ENCODE assay signal across 12 mouse cellular contexts in genomic region chr7:65044280-65044679, GRCm38 (mm10).
DNase-seq lines count a peak whose midpoint lies in the region; ATAC-seq and TF ChIP-seq lines count a peak whose summit lies in the region.
"Had no signal": no experiment of that assay in that cellular context is flagged by ENCODE, and none has a peak within 500 bp of the region (broad histone marks: within the 10 kb centered on the region; RNA-seq: fewer than 3 reads in every experiment).

No protein-coding gene starts in this region.

- H3K9ac ChIP-seq in forebrain, embryonic 12.5 days = no peak overlapping the region
- H3K9ac ChIP-seq in hindbrain, embryonic 13.5 days = no peak overlapping the region; the same call in 1 of the 2 replicates
- H3K9ac ChIP-seq in midbrain, embryonic 14.5 days (replicated peaks; ENCODE audit: low read length) = no peak overlapping the region
- H3K9ac ChIP-seq in liver, embryonic 12.5 days = no peak overlapping the region
- H3K9ac ChIP-seq: embryonic facial prominence, embryonic 12.5 days had no signal

- no peak overlapping the region for H3K4me2 ChIP-seq in forebrain, embryonic 12.5 days
- no peak overlapping the region for H3K4me2 ChIP-seq in hindbrain, embryonic 13.5 days
- H3K4me2 ChIP-seq in midbrain, embryonic 14.5 days (ENCODE audit: low read length) = no peak overlapping the region
- H3K4me2 ChIP-seq in liver, embryonic 12.5 days = no peak overlapping the region
- H3K4me2 ChIP-seq: embryonic facial prominence, embryonic 12.5 days had no signal

- 0 out of 2 replicates have a peak overlapping the region, but pooled peaks have one; percentile 2 for H3K27ac ChIP-seq in forebrain, embryonic 10.5 days
- H3K27ac ChIP-seq in forebrain, embryonic 12.5 days = no peak overlapping the region
- no peak overlapping the region for H3K27ac ChIP-seq in cerebellum, adult 2 months (ENCODE audit: insufficient read depth, low read length)
- peak overlapping the region; percentile 31 for H3K27ac ChIP-seq in hindbrain, embryonic 13.5 days
- H3K27ac ChIP-seq in midbrain, embryonic 14.5 days (replicated peaks; ENCODE audit: low read depth, low read length) = no peak overlapping the region; the same call in 1 of the 2 replicates
- H3K27ac ChIP-seq in liver, embryonic 12.5 days = no peak overlapping the region
- H3K27ac ChIP-seq: embryonic facial prominence, embryonic 12.5 days had no signal

- TF ChIP-seq CTCF in cerebellum, adult 2 months (IDR thresholded peaks at IDR 0.05; ENCODE audit: borderline replicate concordance, insufficient read depth, low read depth, low read length) = no peak

- no peak overlapping the region for H3K4me3 ChIP-seq in forebrain, embryonic 10.5 days
- H3K4me3 ChIP-seq in forebrain, embryonic 12.5 days (replicated peaks) = no peak overlapping the region
- H3K4me3 ChIP-seq in cerebellum, adult 2 months (replicated peaks; ENCODE audit: insufficient read depth, low read depth, low read length) = no peak overlapping the region
- no peak overlapping the region for H3K4me3 ChIP-seq in hindbrain, embryonic 13.5 days
- H3K4me3 ChIP-seq in midbrain, embryonic 14.5 days (replicated peaks; ENCODE audit: low read depth, low read length) = no peak overlapping the region
- H3K4me3 ChIP-seq in liver, embryonic 12.5 days = no peak overlapping the region
- H3K4me3 ChIP-seq: embryonic facial prominence, embryonic 12.5 days had no signal

- TF ChIP-seq POLR2A in cerebellum, adult 2 months (IDR thresholded peaks at IDR 0.05; ENCODE audit: borderline replicate concordance, insufficient read depth, low read length) = no peak

- H3K36me3 ChIP-seq in forebrain, embryonic 10.5 days (replicated peaks) = no peaks in the 10 kb centered on the region
- no peaks in the 10 kb centered on the region for H3K36me3 ChIP-seq in forebrain, embryonic 12.5 days (replicated peaks)
- no peaks in the 10 kb centered on the region for H3K36me3 ChIP-seq in hindbrain, embryonic 13.5 days
- no peaks in the 10 kb centered on the region for H3K36me3 ChIP-seq in midbrain, embryonic 14.5 days (ENCODE audit: control insufficient read depth, insufficient read depth, low read length)
- H3K36me3 ChIP-seq in liver, embryonic 12.5 days = no peaks in the 10 kb centered on the region
- H3K36me3 ChIP-seq: embryonic facial prominence, embryonic 12.5 days had no signal

- H3K9me3 ChIP-seq in forebrain, embryonic 10.5 days = peaks cover 2% of the 10 kb centered on the region; the same call in 1 of the 2 replicates
- no peaks in the 10 kb centered on the region for H3K9me3 ChIP-seq in forebrain, embryonic 12.5 days
- H3K9me3 ChIP-seq in hindbrain, embryonic 13.5 days = no peaks in the 10 kb centered on the region
- H3K9me3 ChIP-seq in midbrain, embryonic 14.5 days (ENCODE audit: control insufficient read depth, low read length) = no peaks in the 10 kb centered on the region
- H3K9me3 ChIP-seq in liver, embryonic 12.5 days (replicated peaks) = no peaks in the 10 kb centered on the region
- H3K9me3 ChIP-seq: embryonic facial prominence, embryonic 12.5 days had no signal

- no peaks in the 10 kb centered on the region for H3K27me3 ChIP-seq in forebrain, embryonic 10.5 days (ENCODE audit: poor library complexity, severe bottlenecking)
- H3K27me3 ChIP-seq in forebrain, embryonic 12.5 days = no peaks in the 10 kb centered on the region
- H3K27me3 ChIP-seq in cerebellum, adult 2 months (ENCODE audit: control insufficient read depth, insufficient read depth, low read length) = 0 out of 2 replicates have a peak, but pooled peaks cover 1% of the 10 kb centered on the region
- H3K27me3 ChIP-seq in hindbrain, embryonic 13.5 days = no peaks in the 10 kb centered on the region
- no peaks in the 10 kb centered on the region for H3K27me3 ChIP-seq in midbrain, embryonic 14.5 days (ENCODE audit: control insufficient read depth, insufficient read depth, low read length)
- H3K27me3 ChIP-seq in liver, embryonic 12.5 days (replicated peaks) = no peaks in the 10 kb centered on the region
- H3K27me3 ChIP-seq: embryonic facial prominence, embryonic 12.5 days had no signal

- no peak for DNase-seq in forebrain, embryonic 10.5 days (ENCODE audit: extremely low spot score, low spot score)
- DNase-seq in cerebellum, adult 2 months = peak; percentile 70 to 86
- DNase-seq in midbrain, embryonic 14.5 days = no peak
- DNase-seq in frontal cortex, postnatal 36 days (ENCODE audit: low spot score in 2 of 2) = no peak
- DNase-seq: gastrocnemius, postnatal 36 days; kidney, postnatal 4 days; thymus, postnatal 36 days had no signal

- 83% methylated on average over 6 of the region's 6 CpGs for WGBS in forebrain, embryonic 10.5 days
- WGBS in forebrain, embryonic 12.5 days = 73% methylated on average over 6 of the region's 6 CpGs
- WGBS in cerebellum, adult 2 months = 10% methylated on average over 6 of the region's 6 CpGs
- WGBS in hindbrain, embryonic 13.5 days = 56% methylated on average over 6 of the region's 6 CpGs
- whole genome bisulfite sequencing in midbrain, embryonic 14.5 days = 54% methylated on average over 6 of the region's 6 CpGs
- WGBS in liver, embryonic 12.5 days (ENCODE audit: insufficient replicate concordance) = 58% methylated on average over 6 of the region's 6 CpGs

- ATAC-seq in forebrain, embryonic 12.5 days (ENCODE audit: low FRiP score) = no peak
- ATAC-seq in hindbrain, embryonic 13.5 days (ENCODE audit: low FRiP score) = no peak
- ATAC-seq in midbrain, embryonic 14.5 days (ENCODE audit: low FRiP score, low TSS enrichment) = peak; percentile 31; the same call in 1 of the 2 replicates
- no peak for ATAC-seq in activated CD4-positive, CD25-positive, alpha-beta regulatory T cell, adult 4 months
- ATAC-seq in liver, embryonic 12.5 days = no peak

- peaks cover 29% of the 10 kb centered on the region for H3K4me1 ChIP-seq in forebrain, embryonic 10.5 days
- peaks cover 16% of the 10 kb centered on the region for H3K4me1 ChIP-seq in forebrain, embryonic 12.5 days
- H3K4me1 ChIP-seq in cerebellum, adult 2 months (ENCODE audit: control insufficient read depth, insufficient read depth, low read length) = peaks cover 6% of the 10 kb centered on the region
- peaks cover 31% of the 10 kb centered on the region for H3K4me1 ChIP-seq in hindbrain, embryonic 13.5 days (replicated peaks)
- H3K4me1 ChIP-seq in midbrain, embryonic 14.5 days (ENCODE audit: control insufficient read depth, insufficient read depth, low read length) = peaks cover 7% of the 10 kb centered on the region; the same call in 1 of the 2 replicates
- no peaks in the 10 kb centered on the region for H3K4me1 ChIP-seq in liver, embryonic 12.5 days
- H3K4me1 ChIP-seq: embryonic facial prominence, embryonic 12.5 days had no signal

Comparison
In these comparisons a context has a peak if more than half of its experiments do, and no peak if none do; other contexts are left out.
1. H3K27ac ChIP-seq: peak in forebrain, embryonic 10.5 days (single experiment) and hindbrain, embryonic 13.5 days (single experiment); none in forebrain, embryonic 12.5 days (single experiment), cerebellum, adult 2 months (single experiment), midbrain, embryonic 14.5 days (single experiment) and liver, embryonic 12.5 days (single experiment).
2. DNase-seq: peak in cerebellum, adult 2 months (2 of 2); none in forebrain, embryonic 10.5 days (single experiment), midbrain, embryonic 14.5 days (single experiment) and frontal cortex, postnatal 36 days (0 of 2).